Mouse (Mus musculus) embryonic fibroblast, embryonic 13.5 days (primary cell): ENCODE data around the gene Acot7.

Experiments
- CTCF ChIP-seq: IDR thresholded peaks from 2 replicates; pipeline ENCODE4 v1.5.1; 2011; ENCODE audit warnings: mild to moderate bottlenecking, control low read depth, low read length, moderate library complexity, borderline replicate concordance; ENCODE audit not compliant: insufficient read depth
- POLR2A ChIP-seq: IDR thresholded peaks from 2 replicates; pipeline ENCODE4 v1.6.1; 2011; ENCODE audit warnings: low read depth, mild to moderate bottlenecking, control low read depth, low read length, moderate library complexity

- TF ChIP-seq CTCF, result no peak
- no peak for TF ChIP-seq POLR2A
These were observed 88.4 kb downstream of the Acot7 start for GRCm38 (mm10) chr4:152266236-152266895.
